Mouse (Mus musculus) C2C12 (cell line): ENCODE measurements around the gene Aff3. TPM values are rescaled to one million over a fixed set of nuclear protein-coding genes. Genes with fewer than 3 reads are reported as not detected.

ENCODE experiments used
- H3K27me3 ChIP-seq: one replicate; pipeline ENCODE4 v1.6.1; 2011; ENCODE audit not compliant: control insufficient read depth, insufficient read depth, insufficient read length
- H3K36me3 ChIP-seq: one replicate; pipeline ENCODE4 v1.6.1; 2011; ENCODE audit not compliant: control insufficient read depth, insufficient read depth
- H3K4me3 ChIP-seq: one replicate; pipeline ENCODE4 v1.5.1; 2011; ENCODE audit warnings: mild to moderate bottlenecking, control low read depth; ENCODE audit not compliant: poor library complexity, insufficient read depth, severe bottlenecking
- H3K79me2 ChIP-seq: one replicate; pipeline ENCODE4 v1.6.1; 2011; ENCODE audit not compliant: control insufficient read depth, insufficient read depth
- H3K79me3 ChIP-seq: one replicate; pipeline ENCODE4 v1.6.1; 2011; ENCODE audit warnings: low read depth, control low read depth
- H3ac ChIP-seq: one replicate; pipeline ENCODE3; 2011; ENCODE audit warnings: low read depth; ENCODE audit not compliant: control insufficient read depth, insufficient read length
- CEBPB ChIP-seq: IDR thresholded peaks from one replicate; pipeline ENCODE4 v1.6.1; 2011; ENCODE audit warnings: low read depth, mild to moderate bottlenecking, control low read depth, moderate library complexity
- CTCF ChIP-seq: IDR thresholded peaks from one replicate; pipeline ENCODE4 v1.5.1; 2011; ENCODE audit not compliant: control insufficient read depth, insufficient read depth, insufficient read length
- FOSL1 ChIP-seq: IDR thresholded peaks from one replicate; pipeline ENCODE4 v1.8.0; 2011; ENCODE audit warnings: mild to moderate bottlenecking, low read length; ENCODE audit not compliant: poor library complexity, insufficient read depth, severe bottlenecking
- MAX ChIP-seq: IDR thresholded peaks from one replicate; pipeline ENCODE4 v1.6.1; 2011; ENCODE audit warnings: mild to moderate bottlenecking, control low read depth
- MYOD1 ChIP-seq: IDR thresholded peaks from one replicate; pipeline ENCODE4 v1.6.1; 2011; ENCODE audit warnings: low read depth; ENCODE audit not compliant: control insufficient read depth, insufficient read length
- MYOG ChIP-seq: IDR thresholded peaks from one replicate; pipeline ENCODE4 v1.6.1; 2011; ENCODE audit not compliant: control insufficient read depth, insufficient read length; ENCODE audit errors: extremely low read depth
- USF1 ChIP-seq: IDR thresholded peaks from one replicate; pipeline ENCODE4 v1.6.1; 2011; ENCODE audit warnings: low read depth, mild to moderate bottlenecking, control low read depth, moderate library complexity
- polyA plus RNA-seq: library from polyadenylated mRNA; unstranded; fragments of >200 nt; fragmentation: generic; extraction: Trizol; gene quantifications from one replicate; pipeline ENCODE4 v1.2.1, GENCODE M21; 2012; ENCODE audit warnings: missing spikeins

Aff3 gene
- polyA plus RNA-seq, 1 experiment = not detected

- no peaks in the 10 kb centered on the region for H3K36me3 ChIP-seq
- no peak overlapping the region for H3K4me3 ChIP-seq
- no peaks in the 10 kb centered on the region for H3K27me3 ChIP-seq
- no peak for TF ChIP-seq CEBPB
- no peak for TF ChIP-seq CTCF
- TF ChIP-seq MYOG = no peak
- no peak for TF ChIP-seq FOSL1
- TF ChIP-seq MYOD1 = no peak
- no peak for TF ChIP-seq MAX
- TF ChIP-seq USF1 = no peak
- H3ac ChIP-seq = no peak overlapping the region
- no peaks in the 10 kb centered on the region for H3K79me3 ChIP-seq
- H3K79me2 ChIP-seq = no peaks in the 10 kb centered on the region
These were observed 374.9 kb downstream of the Aff3 start for GRCm38 (mm10) chr1:38289891-38290290.

DNA sequence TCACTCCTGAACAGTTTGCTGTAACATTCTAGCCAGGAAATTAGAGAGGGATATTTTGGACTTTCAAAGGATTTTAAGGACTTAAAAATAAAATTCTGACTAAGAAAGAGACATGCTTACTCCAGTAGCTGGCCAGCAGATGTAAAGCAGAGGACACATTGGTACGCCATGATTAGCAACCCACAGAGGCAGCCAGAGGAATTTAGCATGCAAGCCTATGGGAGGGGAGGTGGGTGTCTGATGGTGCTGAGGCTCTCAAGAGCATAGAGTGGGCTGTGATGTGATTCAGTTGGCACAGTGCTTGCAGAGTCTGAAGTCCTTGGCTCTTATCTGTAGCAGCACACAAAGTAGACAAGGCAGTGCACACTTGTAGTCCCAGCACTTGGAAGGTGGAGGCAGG is 376.0 kb downstream of the Aff3 start:
- no peak overlapping the region for H3K4me3 ChIP-seq
- TF ChIP-seq MYOG (no peak), CTCF (no peak)
- no peaks in the 10 kb centered on the region for H3K36me3 ChIP-seq
- no peaks in the 10 kb centered on the region for H3K27me3 ChIP-seq
- H3K79me2 ChIP-seq = no peaks in the 10 kb centered on the region
- H3K79me3 ChIP-seq = no peaks in the 10 kb centered on the region
- H3ac ChIP-seq = no peak overlapping the region

DNA sequence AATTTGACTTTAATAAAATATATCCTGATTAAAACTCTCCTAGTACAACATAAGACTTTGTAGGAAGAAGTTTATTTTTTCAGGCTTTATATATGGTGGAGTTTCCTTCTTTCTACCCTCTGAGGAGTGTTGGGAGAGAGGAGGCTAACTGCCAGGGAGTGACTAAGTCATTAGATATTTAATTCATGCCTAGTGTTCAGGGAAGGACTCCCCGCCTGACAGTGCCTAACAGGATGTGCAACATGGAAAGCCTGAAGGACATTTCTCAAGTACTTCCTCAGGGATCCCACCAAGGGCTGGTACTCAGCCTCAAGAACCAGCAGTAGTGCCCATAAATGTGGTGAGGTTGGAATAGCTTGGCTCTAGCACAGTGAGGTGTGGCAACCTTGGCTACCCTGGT is 378.2 kb downstream of the Aff3 start:
- no peak overlapping the region for H3K4me3 ChIP-seq
- H3K27me3 ChIP-seq = peaks cover 7% of the 10 kb centered on the region
- TF ChIP-seq MAX = no peak
- no peak for TF ChIP-seq FOSL1
- TF ChIP-seq USF1 = no peak
- no peak for TF ChIP-seq CTCF
- TF ChIP-seq MYOD1 = no peak
- TF ChIP-seq CEBPB = no peak
- no peak for TF ChIP-seq MYOG
- no peak overlapping the region for H3ac ChIP-seq
- no peaks in the 10 kb centered on the region for H3K79me3 ChIP-seq
- H3K36me3 ChIP-seq = no peaks in the 10 kb centered on the region
- H3K79me2 ChIP-seq = no peaks in the 10 kb centered on the region

DNA sequence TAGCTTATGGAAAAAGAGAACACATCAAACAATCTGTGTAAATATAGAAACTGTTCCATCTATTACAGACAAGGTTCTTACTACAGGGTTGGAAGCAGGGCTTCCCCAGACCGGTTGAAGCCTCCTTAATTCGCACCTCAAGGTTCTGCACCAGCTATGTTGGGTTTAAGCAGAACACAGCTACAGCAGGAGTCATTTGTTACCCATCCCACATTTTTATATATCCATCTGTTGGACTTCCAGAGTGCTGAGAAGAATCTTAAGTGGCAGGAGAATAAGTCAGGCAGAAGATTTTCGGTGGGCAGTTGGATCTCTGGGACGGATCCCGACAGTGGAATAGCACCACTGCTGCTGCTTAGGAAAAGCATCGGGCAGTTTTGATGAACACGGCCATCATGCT is 384.2 kb downstream of the Aff3 start:
- Histone ChIP-seq H3K79me3 (no peaks in the 10 kb centered on the region), H3ac (no peak overlapping the region), H3K79me2 (no peaks in the 10 kb centered on the region), H3K36me3 (no peaks in the 10 kb centered on the region), H3K27me3 (peaks cover 7% of the 10 kb centered on the region), H3K4me3 (no peak overlapping the region)
- TF ChIP-seq USF1 (no peak), MAX (no peak), MYOG (no peak), MYOD1 (no peak), FOSL1 (no peak), CEBPB (no peak), CTCF (no peak)

DNA sequence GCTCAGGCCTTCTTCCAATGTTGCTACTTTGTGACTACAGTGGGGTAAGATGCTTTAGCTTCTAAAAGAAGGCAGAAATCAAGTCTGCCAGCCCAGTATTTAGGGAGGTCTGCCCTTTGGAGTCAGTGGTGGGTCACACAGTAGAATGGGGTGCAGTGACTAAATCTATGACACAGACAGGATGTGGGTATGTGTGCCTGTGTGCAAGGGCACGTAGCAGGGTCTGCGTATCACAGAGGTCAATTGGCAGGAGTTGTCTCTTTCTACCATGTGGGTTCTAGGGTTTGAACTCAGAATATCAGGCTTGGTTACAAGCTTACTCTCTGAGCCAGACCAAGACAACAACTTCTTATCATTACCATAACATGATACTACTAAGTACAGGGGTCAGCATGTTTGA is 393.4 kb downstream of the Aff3 start:
- H3K79me2 ChIP-seq = no peaks in the 10 kb centered on the region
- TF ChIP-seq MYOG (no peak), FOSL1 (no peak)
- no peaks in the 10 kb centered on the region for H3K79me3 ChIP-seq
- no peak overlapping the region for H3K4me3 ChIP-seq
- H3K36me3 ChIP-seq = no peaks in the 10 kb centered on the region
- H3ac ChIP-seq = no peak overlapping the region
- H3K27me3 ChIP-seq = peaks cover 6% of the 10 kb centered on the region

GRCm38 (mm10) chr1:38268246-38269042 is 396.3 kb downstream of the Aff3 start:
- H3K27me3 ChIP-seq = peaks cover 6% of the 10 kb centered on the region
- H3K79me3 ChIP-seq = no peaks in the 10 kb centered on the region
- no peak overlapping the region for H3K4me3 ChIP-seq
- no peaks in the 10 kb centered on the region for H3K36me3 ChIP-seq
- TF ChIP-seq MAX (no peak), FOSL1 (no peak), USF1 (no peak), CTCF (no peak), MYOD1 (no peak), CEBPB (no peak), MYOG (no peak)
- H3ac ChIP-seq = no peak overlapping the region
- no peaks in the 10 kb centered on the region for H3K79me2 ChIP-seq
